Mouse (Mus musculus): ENCODE data around the gene Spice1. TPM values are rescaled to one million over a fixed set of nuclear protein-coding genes. Genes with fewer than 3 reads are reported as not detected.

Gene Spice1
- total RNA-seq (2021), result 10 to 100 TPM in 1 of 2 experiments, 1 to 10 TPM in 1; 8.7 to 11.7 TPM

DNA sequence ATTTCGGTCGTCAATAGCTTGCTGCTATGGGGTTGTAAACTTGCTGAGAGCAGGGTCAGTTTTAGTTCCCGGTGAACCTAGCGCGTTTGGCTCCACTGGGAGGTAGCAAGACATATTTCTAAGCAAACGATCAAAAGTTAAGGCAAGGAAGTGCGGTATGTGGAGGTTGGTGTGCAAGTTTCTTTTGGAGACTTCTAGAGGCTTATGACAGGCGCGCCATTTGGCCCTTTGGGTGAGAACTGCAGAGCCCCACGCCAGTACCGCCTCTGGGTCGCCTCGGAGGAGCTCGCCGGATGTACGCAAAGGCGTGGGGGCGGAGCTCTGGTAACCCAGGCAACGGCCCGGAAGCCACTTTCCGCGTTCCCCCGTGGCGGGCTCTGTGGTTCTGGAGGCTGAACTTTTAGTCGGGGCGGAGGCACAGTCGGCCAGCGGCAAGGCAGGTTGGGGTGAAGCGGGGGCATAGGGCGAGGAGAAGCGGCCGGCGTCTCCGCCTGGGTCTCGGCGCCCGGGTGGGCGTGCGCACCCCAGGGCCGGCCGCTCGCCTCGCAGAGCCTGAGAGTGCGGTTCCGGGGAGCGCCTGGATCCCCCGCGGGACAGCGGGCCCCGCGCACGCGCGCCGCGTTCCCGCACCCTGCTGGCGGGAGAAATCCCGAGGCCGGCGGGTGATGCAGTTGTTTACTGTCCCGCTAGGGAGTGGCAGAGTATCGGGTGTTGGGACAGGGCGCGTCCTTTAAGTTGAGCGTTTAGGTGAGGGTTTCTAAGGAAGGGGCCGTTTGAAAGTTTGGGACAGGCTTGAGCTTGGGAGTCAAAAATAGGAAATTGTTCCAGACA lies at the start of gene Spice1:
Gene Spice1 (plus strand): TSS at position 51 of the 831 bp plus-strand sequence.
- intact Hi-C loops (cut with DNase I), result loop anchor here (5.0 kb wide), 1 partner anchor 205 kb away; no protein-coding TSS in a partner anchor
- peak; percentile 87 for DNase-seq (ENCODE audit: low spot score)

DNA sequence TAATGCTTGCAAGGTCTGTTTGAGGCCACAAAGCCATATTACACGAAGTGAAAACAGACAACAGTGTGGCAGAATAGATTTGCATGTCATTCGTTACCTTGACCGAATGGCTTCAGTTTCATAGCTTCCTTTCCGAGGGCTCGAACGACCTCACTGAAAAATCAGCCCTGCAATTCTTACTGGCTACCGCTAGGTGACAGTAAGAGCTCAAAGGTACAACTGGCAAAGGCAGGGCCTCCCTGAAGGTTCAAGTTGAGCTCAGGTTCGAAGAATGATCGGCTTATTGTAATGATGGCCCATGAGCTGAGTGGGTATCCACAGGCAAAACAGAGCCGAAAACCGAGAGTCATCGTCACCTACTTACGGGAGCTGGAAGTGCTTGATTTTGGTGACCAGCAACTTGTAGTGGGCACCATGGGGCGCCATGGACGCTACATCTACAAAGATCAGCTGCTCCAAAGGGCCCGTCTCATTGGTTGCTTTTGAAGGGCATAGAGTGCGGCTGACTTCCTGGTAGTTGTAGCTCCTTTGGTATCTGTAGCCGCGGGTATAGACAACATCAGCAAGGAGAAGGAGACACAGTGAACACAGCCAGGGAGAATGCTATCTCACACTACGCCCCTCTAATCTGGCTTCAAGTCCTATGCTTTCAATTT lies 47.4 kb upstream of the Spice1 start:
- DNase-seq (ENCODE audit: low spot score), result no peak

DNA sequence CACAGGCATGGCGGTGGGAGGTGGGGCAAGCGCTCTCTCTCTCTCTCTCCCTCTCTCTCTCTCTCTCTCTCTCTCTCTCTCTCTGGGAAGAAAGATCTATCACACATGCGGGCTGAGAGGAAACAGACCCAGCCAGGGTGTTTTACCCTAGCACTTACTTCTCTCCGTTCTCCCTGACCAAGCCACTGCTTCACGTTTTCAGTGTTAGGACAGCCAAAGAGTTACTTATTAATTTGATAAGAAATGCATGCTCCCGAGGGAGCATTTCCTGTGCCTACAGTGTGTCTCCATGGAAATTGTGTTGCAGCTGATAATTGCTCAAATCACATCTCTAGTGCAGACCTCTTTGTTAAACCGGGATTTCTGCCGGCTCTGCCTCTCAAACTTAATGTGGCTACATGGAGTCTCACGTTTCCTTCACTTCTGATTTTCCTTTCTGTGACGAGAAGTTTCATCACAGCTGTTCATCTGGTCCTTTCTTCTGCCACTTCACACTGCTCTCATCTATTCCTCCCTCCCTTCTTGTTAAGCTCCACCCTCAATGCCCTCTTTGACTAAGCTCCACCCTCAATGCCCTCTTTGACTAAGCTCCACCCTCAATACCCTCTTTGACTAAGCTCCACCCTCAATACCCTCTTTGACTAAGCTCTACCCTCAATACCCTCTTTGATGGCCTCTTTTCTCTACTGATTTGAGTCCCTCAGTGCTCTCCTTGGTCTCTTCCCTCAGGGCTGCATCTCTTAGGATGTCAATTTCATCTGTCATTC lies 44.6 kb upstream of the Spice1 start:
- DNase-seq (ENCODE audit: low spot score), result no peak
- intact Hi-C loops (cut with DNase I), result no loop called here

More for the DNA sequence above, 47.4 kb upstream of the Spice1 start:
- intact Hi-C loops (cut with DNase I), result loop anchor here (2.0 kb wide), 1 partner anchor 63 kb away; no protein-coding TSS in a partner anchor

DNA sequence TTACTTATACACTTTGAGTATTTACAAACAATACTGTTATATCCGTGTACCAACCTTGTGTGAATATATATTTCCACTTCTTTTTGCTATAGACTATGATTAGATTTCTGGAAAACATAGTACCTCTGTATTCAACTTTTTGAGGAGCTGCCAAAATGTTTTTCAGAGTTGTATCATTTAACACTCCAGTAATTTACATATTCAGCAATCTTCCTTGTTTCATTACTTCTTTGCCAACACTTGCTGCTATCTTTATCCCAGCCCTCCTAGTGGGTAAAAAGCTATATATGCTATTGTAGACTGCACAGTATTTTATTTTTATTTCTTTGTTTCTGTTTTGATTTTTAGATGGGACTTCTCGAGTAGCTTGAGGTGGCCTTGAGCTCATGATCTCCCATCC lies 43.1 kb upstream of the Spice1 start:
- intact Hi-C loops (cut with DNase I), result no loop called here
- no peak for DNase-seq (ENCODE audit: low spot score)

DNA sequence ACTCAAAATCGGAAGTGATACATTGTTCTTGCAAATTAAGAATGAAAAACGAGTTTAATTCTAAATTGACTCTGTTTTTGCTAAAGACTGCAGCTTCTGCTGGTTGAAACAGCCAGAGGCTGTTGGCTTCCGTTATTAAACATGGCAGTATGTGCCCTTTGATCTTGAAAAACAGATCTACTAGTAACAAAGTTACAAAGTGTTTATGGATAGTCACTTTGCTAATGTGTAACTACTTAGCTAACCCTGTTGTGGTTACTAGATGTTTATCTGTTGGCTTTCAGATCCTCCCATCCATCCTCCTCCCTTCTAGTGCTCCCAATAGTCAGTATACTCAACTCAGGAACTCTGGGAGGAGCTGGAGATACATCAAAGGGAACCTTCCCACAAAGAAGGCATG lies 41.3 kb upstream of the Spice1 start:
- intact Hi-C loops (cut with DNase I), result no loop called here
- no peak for DNase-seq (ENCODE audit: low spot score)

DNA sequence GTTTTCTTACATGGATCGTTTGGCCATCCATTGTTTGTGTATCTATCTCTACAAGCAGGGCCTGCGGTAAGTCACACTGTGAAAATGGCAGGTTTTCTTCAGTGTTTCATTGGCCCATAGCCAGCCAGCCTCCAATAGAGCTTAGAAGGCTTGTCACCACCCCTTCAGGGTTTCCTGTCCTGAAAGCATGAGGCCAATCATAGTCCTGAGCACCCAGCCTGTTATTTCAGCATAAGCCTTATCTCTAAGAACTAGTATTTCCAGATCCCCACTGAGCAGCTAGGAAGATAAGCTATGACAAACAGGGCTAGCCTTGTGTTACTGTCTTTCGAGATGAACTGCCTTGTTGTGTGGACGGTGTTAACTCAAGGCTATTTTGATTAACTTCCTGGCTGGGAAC lies 33.5 kb upstream of the Spice1 start:
- DNase-seq (ENCODE audit: low spot score), result no peak
- intact Hi-C loops (cut with DNase I), result no loop called here

DNA sequence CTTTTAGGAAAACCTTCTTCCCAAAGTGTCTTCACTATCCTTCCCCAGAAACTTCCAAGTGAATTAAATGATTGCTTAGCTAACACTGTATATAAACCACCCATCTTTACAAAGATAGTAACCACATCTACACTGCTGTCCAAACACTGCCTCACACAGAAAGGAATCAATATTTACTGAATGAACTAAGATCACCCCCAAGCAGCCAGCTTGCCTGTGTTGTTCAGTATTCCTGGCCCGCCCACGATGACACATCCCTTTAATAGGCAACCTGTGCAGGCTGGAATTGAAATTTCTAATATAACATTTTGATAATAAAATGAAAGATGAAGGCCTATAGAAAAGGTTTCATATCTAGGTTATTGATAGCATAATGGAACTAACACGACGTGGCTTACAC lies 30.6 kb upstream of the Spice1 start:
- intact Hi-C loops (cut with DNase I), result no loop called here
- no peak for DNase-seq (ENCODE audit: low spot score)

DNA sequence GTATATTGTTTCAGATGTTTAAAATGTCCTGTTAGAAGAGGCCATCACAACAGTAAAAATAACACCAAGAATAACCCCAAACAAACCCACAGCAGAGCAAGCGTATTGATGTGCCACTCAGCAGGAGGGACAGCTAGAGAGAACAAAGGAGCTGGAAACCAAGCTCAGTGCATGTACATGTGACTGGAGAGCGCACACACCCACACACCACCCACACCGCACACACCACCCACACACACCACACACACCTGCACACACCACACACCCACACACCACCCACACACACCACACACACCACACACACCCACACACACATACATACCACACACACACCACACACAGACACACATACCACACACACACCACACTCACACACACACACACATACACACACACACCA lies 26.7 kb upstream of the Spice1 start:
- intact Hi-C loops (cut with DNase I), result loop anchor here (1.0 kb wide), 1 partner anchor 23 kb away; no protein-coding TSS in a partner anchor

DNA sequence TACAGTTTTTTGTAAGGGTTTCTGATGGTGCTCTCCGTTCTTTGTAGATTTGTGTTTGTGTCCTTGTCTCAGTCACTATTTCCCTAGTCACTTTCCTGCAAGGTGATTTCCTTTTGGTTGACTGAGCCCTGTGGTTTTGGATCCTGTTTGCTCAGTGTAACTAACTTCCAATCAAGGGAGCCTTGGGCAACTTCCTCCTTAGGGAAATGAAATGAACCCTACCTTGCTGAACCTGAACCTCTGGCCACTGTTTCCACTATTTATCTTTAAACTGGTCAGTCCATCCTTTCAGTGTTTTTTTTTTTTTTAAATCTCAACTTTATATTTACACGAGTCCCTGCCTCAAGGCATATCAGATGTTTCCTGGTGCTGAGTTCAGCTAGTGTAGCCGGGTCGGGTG lies 18.3 kb upstream of the Spice1 start:
- no peak for DNase-seq (ENCODE audit: low spot score)
- intact Hi-C loops (cut with DNase I), result no loop called here

More for the DNA sequence above, 26.7 kb upstream of the Spice1 start:
- DNase-seq (ENCODE audit: low spot score), result no peak

DNA sequence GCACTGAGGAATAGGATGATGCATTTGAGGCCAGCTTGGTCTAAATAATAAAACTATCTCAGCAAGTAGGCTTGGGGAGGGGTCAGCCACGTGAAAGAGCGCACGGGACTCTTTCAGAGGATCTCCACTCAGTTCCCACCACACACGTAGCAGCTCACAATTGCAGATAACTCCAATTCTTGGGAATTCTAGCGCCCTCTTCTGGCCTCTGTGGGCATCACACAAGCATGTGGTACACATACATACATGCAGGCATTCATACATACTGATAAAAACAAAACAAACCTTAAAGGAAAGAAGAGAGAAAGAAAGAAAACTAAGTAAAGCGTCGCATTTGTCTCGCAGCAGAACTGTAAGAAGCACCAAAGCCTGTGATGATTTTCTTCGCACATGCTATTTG lies 16.3 kb upstream of the Spice1 start:
- DNase-seq (ENCODE audit: low spot score), result no peak
- intact Hi-C loops (cut with DNase I), result no loop called here

DNA sequence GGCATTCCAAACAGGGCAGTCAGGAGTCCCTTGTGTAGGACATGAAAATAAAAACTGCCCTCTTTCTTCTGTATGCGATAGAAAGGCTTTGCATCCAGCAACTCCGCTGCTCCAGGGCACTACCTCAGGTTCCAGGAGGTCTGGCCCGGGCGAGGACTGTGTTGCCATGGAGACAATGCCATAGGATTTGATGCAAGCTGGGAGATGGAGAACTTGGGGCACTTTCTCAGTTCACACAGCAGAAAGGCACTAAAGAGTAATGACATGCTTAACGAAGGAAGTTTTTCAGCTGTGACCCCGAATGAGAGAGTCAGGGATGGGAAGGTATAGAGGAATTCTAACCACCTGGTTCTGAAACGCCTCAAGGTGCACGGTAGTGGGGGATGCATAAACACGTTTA lies 15.8 kb upstream of the Spice1 start:
- DNase-seq (ENCODE audit: low spot score), result no peak
- intact Hi-C loops (cut with DNase I), result no loop called here

DNA sequence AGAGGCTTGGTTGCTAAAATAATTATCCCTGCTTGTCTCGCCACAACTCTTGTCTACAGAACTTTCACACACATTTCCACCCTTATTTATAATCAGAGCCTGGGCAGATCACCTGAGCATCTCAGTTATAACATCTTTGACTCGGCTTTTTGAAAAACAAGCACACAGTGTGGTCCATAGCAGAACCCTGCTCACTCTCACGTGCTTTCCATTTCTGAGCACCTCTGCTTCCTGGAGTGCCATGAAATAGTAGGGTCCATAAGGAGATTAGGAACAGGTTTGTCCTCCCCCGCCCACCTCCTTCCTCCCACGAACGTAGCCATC lies 15.3 kb upstream of the Spice1 start:
- DNase-seq (ENCODE audit: low spot score), result no peak
- intact Hi-C loops (cut with DNase I), result no loop called here

DNA sequence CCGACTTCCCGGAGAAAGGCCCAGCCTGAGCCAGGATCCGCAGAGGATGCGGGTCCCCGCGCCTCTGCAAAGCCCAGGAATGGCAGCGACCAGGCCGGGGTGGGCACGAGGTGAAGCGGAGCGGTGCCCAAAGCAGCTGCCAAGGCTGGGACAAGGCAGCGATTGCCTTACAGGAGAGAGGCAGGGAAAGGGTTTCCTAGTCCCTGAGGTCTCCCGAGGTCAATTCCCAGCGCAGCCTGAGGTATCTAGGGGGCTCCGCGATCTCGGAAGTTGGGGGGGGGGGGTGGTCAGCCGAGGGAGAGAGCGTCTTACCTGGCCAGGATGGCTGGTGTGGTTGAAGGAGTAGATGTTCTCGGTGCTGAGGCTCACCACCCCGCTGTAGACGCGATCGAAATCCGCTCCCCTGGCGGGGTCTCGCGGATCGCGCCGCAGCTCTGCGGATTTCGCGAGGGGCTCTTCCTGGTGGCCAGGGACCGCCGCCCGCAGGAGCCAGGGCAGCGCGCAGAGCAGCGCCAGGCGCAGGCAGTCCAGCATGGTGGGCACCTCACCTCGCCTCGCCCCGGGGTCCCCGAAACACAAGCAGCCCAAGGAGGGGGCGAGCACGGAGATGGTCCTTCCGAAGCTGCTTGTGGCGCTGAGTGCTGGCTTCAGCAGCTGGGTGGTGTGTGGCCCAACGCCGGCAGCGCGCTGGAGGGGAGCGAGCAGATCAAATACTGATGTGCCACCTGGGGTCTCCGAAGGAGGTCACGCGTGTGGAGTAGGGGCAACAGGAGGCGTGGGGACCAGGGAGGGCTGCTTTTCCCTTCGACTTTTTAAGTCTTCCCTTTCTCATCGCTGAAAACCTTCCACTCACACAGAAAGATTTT lies 14.7 kb upstream of the Spice1 start:
- no peak for DNase-seq (ENCODE audit: low spot score)
- intact Hi-C loops (cut with DNase I), result no loop called here

DNA sequence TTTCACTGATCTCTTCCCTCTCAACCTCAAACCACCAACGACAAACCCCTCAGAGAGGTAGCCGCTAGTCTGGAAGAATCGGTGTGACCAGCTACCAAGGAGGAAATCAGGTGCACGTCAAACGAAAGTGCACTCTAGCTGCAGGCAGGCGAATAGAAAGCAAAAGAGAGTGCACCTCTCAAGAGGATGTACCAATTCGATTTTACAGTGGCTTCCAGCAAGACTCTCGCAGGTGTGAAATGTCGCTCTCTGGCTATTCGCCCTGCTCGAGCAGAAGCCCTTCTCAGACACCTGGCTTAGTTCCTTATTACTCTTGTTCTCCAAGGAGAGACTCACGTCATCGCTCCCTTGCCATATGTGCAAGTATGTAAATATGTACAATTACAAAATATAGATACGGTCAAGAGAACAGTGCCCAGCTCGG lies 14.0 kb upstream of the Spice1 start, which contains the start of gene Sidt1:
Gene Sidt1 (minus strand): TSS at position 336 of the 424 bp plus-strand sequence.
- no peak for DNase-seq (ENCODE audit: low spot score)
- intact Hi-C loops (cut with DNase I), result no loop called here

DNA sequence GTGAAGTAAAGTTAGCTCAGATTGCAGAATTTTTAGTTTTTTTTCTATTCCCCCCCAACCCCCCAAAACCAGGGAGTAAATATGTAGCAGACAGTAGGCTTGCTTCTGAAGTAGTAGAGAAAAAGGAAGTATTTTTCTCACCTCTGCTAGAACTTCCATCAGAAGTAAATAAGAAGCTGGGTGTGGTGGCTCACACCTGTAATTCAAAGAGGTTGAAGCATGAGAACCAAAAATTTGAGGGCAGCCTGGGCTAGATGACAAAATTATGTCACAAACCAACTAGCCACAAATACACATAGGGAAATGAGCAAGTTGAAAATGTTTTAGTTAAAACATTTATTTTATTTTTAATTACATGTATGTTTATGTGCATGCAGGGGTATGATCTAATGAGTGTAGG lies 9.4 kb upstream of the Spice1 start:
- no peak for DNase-seq (ENCODE audit: low spot score)
- intact Hi-C loops (cut with DNase I), result no loop called here

DNA sequence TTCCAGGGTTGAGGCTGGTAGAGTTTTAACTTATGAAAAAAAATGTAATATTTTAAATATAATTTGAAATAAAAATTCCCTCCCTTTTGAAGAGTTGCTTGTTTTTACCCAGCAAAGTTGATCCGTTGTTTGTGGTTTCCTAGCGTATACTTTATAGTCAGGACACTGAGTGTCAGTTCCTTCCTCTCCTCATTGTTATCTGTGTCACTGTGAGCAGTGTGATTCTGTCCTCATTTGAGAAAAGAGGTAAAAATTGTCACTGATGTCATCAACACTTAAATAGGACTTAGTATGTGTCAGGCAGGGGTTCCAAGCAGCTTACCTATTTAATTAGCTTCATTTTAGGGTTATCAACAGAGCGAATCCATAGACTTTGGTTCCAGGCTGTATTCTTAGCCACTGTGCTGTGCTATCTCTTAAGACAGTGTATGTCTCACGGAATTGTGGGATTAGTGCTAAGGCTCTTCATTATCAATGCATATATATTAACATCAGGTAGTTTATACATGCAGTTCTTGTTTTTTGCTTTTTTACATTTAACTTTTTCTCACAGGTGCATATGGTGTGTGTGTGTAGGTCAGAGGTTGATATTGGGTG lies 3.0 kb downstream of the Spice1 start:
- intact Hi-C loops (cut with DNase I), result loop anchor here (5.0 kb wide), 1 partner anchor 208 kb away; no protein-coding TSS in a partner anchor
- no peak for DNase-seq (ENCODE audit: low spot score)

DNA sequence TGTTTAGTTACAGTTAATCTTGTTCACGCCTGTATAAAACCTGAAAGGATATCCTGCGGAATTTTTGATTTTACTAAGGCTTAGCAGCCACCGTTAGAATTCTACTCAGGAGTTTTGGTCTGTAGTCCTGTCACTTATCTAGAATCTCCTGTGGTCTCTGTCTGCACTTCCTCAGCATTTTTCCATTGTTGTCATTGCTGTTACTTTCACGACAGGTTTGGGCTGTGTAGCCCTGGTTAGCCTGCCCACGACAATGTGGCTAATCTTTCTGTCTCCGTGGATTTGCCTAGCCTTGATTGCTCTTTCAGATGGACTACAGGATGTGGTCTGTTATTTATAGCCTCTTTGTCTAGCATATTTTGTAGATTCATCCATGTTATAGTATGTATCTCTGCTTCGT lies 9.4 kb downstream of the Spice1 start:
- intact Hi-C loops (cut with DNase I), result no loop called here
- DNase-seq (ENCODE audit: low spot score), result no peak

DNA sequence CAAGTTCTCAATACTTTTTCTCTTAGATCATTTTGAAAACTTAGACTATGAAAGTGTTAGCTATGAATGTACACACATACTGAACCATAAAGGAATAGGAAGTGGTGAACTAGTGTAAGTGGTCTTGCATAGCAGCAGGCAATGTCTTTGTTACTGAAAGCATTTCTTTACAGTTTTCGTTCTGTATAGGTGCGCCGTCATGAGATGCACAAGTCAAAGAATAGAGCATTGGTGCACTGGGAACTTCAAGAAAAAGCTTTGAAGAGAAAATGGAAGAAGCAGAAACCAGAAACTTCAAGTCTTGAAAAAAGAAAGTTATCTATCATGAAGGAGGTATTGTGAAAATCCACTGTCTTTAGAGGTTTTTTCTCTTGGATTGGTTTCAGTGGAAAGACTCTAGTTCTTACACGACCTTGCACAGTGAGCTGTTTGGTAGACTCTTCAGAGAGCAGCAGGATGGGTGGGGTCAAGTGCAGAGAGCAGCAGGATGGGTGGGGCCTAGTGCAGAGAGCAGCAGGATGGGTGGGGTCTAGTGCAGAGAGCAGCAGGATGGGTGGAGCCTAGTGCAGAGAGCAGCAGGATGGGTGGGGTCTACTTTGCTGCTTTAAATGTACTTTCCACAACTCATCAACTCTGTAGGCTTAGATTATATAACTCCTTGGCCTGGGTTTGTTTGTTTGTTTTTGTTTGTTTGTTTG lies 10.8 kb downstream of the Spice1 start:
- DNase-seq (ENCODE audit: low spot score), result peak; percentile 46
- intact Hi-C loops (cut with DNase I), result no loop called here

All from heart, postnatal 25 days (tissue).